Mouse (Mus musculus): ENCODE data around the gene Fgfr2. TPM values are rescaled to one million over a fixed set of nuclear protein-coding genes. Genes with fewer than 3 reads are reported as not detected.

The Fgfr2 gene
- polyA plus RNA-seq, 1 experiment, result 52.3 TPM

- TF ChIP-seq POLR2A (IDR thresholded peaks at IDR 0.05; ENCODE audit: borderline replicate concordance, extremely low read depth, insufficient read depth, insufficient read length, poor library complexity, severe bottlenecking) (no peak), CTCF (IDR thresholded peaks at IDR 0.05; ENCODE audit: borderline replicate concordance, extremely low read depth, insufficient read depth, insufficient read length) (no peak)
- no peak for DNase-seq (ENCODE audit: low read depth)
These were observed 229.8 kb downstream of the Fgfr2 start for GRCm38 (mm10) chr7:132893336-132893735.

GRCm38 (mm10) chr7:132892806-132893205 is 230.3 kb downstream of the Fgfr2 start:
- TF ChIP-seq CTCF (IDR thresholded peaks at IDR 0.05; ENCODE audit: borderline replicate concordance, extremely low read depth, insufficient read depth, insufficient read length) (no peak), POLR2A (IDR thresholded peaks at IDR 0.05; ENCODE audit: borderline replicate concordance, extremely low read depth, insufficient read depth, insufficient read length, poor library complexity, severe bottlenecking) (no peak)
- no peak for DNase-seq (ENCODE audit: low read depth)

- TF ChIP-seq POLR2A (IDR thresholded peaks at IDR 0.05; ENCODE audit: borderline replicate concordance, extremely low read depth, insufficient read depth, insufficient read length, poor library complexity, severe bottlenecking) (no peak), CTCF (IDR thresholded peaks at IDR 0.05; ENCODE audit: borderline replicate concordance, extremely low read depth, insufficient read depth, insufficient read length) (no peak)
- no peak for DNase-seq (ENCODE audit: low read depth)
These were observed 230.9 kb downstream of the Fgfr2 start for GRCm38 (mm10) chr7:132892311-132892661.

DNA sequence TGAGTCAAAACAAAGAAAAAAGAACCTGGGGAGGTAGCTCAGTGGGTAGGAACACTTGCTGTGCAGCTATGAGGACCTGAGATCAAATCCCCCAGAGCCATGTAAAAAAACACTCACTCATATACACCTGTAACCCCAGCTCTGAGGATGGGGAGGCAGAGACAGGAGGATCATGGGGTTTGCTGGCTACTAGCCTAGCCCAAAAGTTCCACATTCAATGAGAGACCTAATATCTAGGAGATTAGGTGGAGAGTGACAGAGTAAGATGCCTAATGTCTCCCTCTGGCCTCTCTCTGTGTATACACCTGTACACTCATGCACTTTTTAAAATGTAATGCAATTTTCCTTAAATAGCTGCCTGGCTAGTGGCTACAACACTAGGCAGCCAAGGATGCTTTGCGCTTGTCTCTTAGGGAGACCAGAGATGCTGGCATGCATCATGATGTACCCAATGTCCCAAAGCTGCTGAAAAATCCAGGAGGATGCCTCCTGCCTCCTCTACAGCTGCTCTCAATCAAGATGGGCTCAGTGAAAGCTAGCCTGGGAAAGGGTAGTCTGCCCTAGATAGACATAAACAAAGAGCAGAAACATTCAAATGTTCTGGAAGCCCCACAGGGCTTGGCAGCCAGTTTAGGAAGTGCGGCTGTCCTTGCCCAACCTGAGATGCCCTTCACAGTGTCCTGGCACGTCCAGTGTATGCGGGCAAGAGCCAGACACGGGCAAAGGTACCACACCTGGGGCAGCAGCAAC is 231.4 kb downstream of the Fgfr2 start:
- DNase-seq (ENCODE audit: low read depth), result no peak
- TF ChIP-seq CTCF (IDR thresholded peaks at IDR 0.05; ENCODE audit: borderline replicate concordance, extremely low read depth, insufficient read depth, insufficient read length), result no peak
- no peak for TF ChIP-seq POLR2A (IDR thresholded peaks at IDR 0.05; ENCODE audit: borderline replicate concordance, extremely low read depth, insufficient read depth, insufficient read length, poor library complexity, severe bottlenecking)

DNA sequence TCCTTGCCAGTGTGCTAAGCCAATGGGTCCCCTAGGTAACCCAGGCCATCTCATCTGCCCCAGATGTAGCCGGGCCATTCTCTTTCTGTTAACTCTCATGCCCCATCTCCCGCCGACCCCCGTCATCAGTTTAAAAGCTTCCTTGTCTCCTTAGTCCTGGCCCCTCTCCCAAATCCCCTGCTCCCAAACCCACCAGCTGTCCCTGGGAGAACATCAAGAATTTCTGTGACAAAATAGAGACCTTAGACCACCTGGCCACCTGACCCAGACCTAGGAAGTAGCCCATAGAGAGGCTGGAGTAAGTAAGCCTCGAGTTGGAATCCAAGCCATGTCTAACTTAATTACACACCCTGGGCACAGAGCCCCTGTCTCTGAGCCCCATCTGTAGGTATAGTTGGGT is 232.9 kb downstream of the Fgfr2 start:
- no peak for DNase-seq (ENCODE audit: low read depth)
- TF ChIP-seq CTCF (IDR thresholded peaks at IDR 0.05; ENCODE audit: borderline replicate concordance, extremely low read depth, insufficient read depth, insufficient read length) (no peak), POLR2A (IDR thresholded peaks at IDR 0.05; ENCODE audit: borderline replicate concordance, extremely low read depth, insufficient read depth, insufficient read length, poor library complexity, severe bottlenecking) (no peak)

GRCm38 (mm10) chr7:132889691-132890090 is 233.5 kb downstream of the Fgfr2 start:
- no peak for TF ChIP-seq CTCF (IDR thresholded peaks at IDR 0.05; ENCODE audit: borderline replicate concordance, extremely low read depth, insufficient read depth, insufficient read length)
- DNase-seq (ENCODE audit: low read depth), result no peak

DNA sequence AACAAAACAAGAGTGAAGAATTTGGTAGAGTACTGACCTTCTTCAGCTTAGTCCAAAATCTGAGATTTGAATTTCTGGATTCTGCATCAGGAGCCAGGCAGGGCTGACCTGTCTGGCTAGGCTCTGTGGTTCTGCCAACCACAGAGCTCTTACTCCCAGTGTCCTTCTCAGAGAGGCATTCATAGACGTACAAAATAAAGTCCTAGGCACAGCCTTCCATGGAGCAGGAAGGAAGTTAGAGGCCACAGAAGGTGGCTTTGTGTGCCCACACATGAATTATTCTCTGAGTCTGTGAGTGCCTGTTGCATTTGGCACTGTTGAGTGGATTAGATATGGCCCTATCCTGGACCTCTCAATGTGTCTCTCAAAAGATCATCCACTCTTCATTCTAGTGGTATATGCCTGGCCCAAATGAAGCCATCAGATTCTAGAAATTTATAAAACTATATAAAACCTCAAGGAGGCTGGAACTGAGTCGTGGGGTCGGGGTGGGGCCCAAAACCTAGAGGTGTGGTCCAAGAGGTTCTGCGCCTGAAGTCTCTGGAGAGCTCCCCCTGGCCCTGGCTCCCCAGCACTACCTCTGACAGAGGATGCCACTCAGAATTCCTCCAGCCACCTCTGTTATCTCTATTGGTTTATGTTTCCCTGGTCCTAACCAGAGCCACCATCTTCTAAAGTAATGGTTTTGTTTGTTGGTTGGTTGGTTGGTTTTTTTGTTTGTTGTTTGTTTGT is 234.5 kb downstream of the Fgfr2 start:
- TF ChIP-seq POLR2A (IDR thresholded peaks at IDR 0.05; ENCODE audit: borderline replicate concordance, extremely low read depth, insufficient read depth, insufficient read length, poor library complexity, severe bottlenecking) (no peak), CTCF (IDR thresholded peaks at IDR 0.05; ENCODE audit: borderline replicate concordance, extremely low read depth, insufficient read depth, insufficient read length) (no peak)
- DNase-seq (ENCODE audit: low read depth), result no peak

DNA sequence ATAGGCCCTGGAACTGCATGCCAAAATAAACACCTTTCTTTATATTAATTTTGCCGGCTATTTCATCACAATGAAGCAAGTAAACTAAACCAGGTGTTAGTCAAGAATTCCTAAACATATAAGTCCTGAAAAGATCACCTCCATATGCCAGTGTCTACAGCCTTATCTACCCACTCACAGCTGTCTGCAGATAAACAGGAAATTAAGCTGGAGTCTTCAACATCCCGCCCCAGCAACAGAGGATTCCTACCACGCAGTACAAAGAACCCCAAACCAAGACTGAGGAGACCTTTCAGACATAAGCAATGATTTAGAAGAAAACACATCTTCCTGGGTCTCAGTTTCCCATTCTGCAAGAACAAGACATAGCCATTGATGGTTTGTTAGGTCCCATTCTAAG is 235.1 kb downstream of the Fgfr2 start:
- TF ChIP-seq CTCF (IDR thresholded peaks at IDR 0.05; ENCODE audit: borderline replicate concordance, extremely low read depth, insufficient read depth, insufficient read length) (no peak), POLR2A (IDR thresholded peaks at IDR 0.05; ENCODE audit: borderline replicate concordance, extremely low read depth, insufficient read depth, insufficient read length, poor library complexity, severe bottlenecking) (no peak)
- no peak for DNase-seq (ENCODE audit: low read depth)

DNA sequence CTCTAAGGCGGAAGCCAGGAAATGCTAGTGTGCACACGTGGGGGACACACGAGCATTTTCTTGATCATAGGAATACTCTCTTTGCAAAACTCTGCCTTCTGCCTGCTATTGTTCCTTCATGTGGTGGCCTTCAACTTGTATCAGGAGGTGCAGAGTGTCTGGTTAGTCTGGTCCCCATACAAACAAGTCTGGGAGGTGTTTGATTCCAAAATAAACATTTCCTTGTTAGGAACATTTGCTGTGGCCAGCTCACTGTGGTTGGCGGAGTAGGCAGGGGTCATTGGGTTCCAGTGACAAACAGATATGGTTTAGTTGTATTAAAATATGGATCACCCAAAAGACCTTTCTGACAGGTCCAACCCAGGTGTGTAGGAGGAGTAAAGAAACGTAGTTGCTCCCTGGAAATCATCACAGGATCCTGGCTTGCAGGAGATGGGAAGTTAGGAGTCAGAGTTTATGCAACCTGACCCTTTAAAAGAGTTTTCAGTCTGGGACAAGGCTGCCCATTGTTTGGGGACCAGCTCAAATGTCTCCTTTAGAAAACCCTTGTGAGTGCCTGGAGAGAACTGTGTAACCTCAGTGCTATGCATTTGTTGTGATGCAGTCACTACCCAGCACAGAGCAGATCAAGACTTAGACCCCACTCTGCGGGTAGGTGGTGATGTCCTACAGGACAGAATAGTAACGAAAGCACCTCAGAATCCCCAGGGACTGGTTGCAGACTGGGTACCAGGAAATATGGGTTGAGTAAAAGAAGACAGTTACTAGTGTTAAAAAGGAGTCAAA is 235.9 kb downstream of the Fgfr2 start:
- TF ChIP-seq CTCF (IDR thresholded peaks at IDR 0.05; ENCODE audit: borderline replicate concordance, extremely low read depth, insufficient read depth, insufficient read length) (no peak), POLR2A (IDR thresholded peaks at IDR 0.05; ENCODE audit: borderline replicate concordance, extremely low read depth, insufficient read depth, insufficient read length, poor library complexity, severe bottlenecking) (no peak)
- no peak for DNase-seq (ENCODE audit: low read depth)

DNA sequence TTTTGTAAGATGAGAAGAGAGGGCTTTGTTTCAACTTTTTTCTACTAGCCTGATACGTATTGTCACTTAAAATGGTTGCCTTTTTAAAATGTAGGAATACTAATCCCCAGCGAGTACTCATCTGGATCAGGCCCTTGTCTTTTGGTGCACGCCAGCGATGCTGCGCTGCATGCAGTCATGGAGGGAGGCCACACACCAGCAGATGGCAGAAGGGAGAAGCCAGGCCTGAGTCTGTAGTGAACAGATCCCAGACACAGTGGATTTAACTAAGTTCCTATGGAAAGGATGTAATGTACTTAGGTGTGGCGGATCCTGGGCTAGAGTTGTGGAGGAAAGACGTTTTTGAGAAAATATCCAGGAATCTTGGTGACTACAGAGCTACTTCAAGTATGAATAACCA is 239.1 kb downstream of the Fgfr2 start:
- no peak for TF ChIP-seq POLR2A (IDR thresholded peaks at IDR 0.05; ENCODE audit: borderline replicate concordance, extremely low read depth, insufficient read depth, insufficient read length, poor library complexity, severe bottlenecking)
- TF ChIP-seq CTCF (IDR thresholded peaks at IDR 0.05; ENCODE audit: borderline replicate concordance, extremely low read depth, insufficient read depth, insufficient read length), result peak; percentile 42; the same call in 1 of the 2 replicates
- peak; percentile 29 for DNase-seq (ENCODE audit: low read depth)

GRCm38 (mm10) chr7:132882343-132882742 is 240.8 kb downstream of the Fgfr2 start:
- peak; percentile 15 for DNase-seq (ENCODE audit: low read depth)
- TF ChIP-seq POLR2A (IDR thresholded peaks at IDR 0.05; ENCODE audit: borderline replicate concordance, extremely low read depth, insufficient read depth, insufficient read length, poor library complexity, severe bottlenecking) (no peak), CTCF (IDR thresholded peaks at IDR 0.05; ENCODE audit: borderline replicate concordance, extremely low read depth, insufficient read depth, insufficient read length) (peak; percentile 19; the same call in 1 of the 2 replicates)

Data from brain, embryonic 14.5 days (tissue).